Mouse (Mus musculus) right cerebral cortex, postnatal 10 days (tissue): ENCODE data around the gene Reep1.

Experiments used
- DNase-seq, 2 experiments: peaks; one replicate each; pipeline ENCODE4 v3.0.0; 2021; ENCODE audit warnings: low spot score in 2 of 2

Gene Reep1

GRCm38 (mm10) chr6:71780431-71780830 lies 73.1 kb downstream of the Reep1 start:
- peak in 1 of 2 experiments; percentile 47 for DNase-seq

- DNase-seq, result no peak
Measured at GRCm38 (mm10) chr6:71783165-71783564, 75.8 kb downstream of the Reep1 start.

- DNase-seq, result no peak
Measured at GRCm38 (mm10) chr6:71788348-71788747, 81.0 kb downstream of the Reep1 start.

GRCm38 (mm10) chr6:71791771-71792170 lies 84.4 kb downstream of the Reep1 start:
- DNase-seq, result no peak

- no peak for DNase-seq
Measured at GRCm38 (mm10) chr6:71799391-71799790, 92.0 kb downstream of the Reep1 start.

- DNase-seq, result no peak
Measured at GRCm38 (mm10) chr6:71801011-71801713, 93.8 kb downstream of the Reep1 start.

GRCm38 (mm10) chr6:71801714-71802094 lies 94.3 kb downstream of the Reep1 start:
- DNase-seq, result peak; percentile 56 to 70

- DNase-seq, result no peak
Measured at GRCm38 (mm10) chr6:71803609-71804008, 96.2 kb downstream of the Reep1 start.

GRCm38 (mm10) chr6:71804061-71804829 lies 96.9 kb downstream of the Reep1 start:
- peak; percentile 85 to 92 for DNase-seq

- DNase-seq, result no peak
Measured at GRCm38 (mm10) chr6:71806713-71807112, 99.4 kb downstream of the Reep1 start.

GRCm38 (mm10) chr6:71809890-71810289 lies 102.5 kb downstream of the Reep1 start:
- DNase-seq, result no peak

GRCm38 (mm10) chr6:71812820-71813219 lies 105.5 kb downstream of the Reep1 start:
- DNase-seq, result no peak

GRCm38 (mm10) chr6:71819764-71820292 lies 112.5 kb downstream of the Reep1 start:
- no peak for DNase-seq

GRCm38 (mm10) chr6:71823085-71823484 lies 115.7 kb downstream of the Reep1 start:
- DNase-seq, result no peak

- DNase-seq, result peak; percentile 93 to 95
Measured at GRCm38 (mm10) chr6:71823488-71823887, 116.1 kb downstream of the Reep1 start.

- DNase-seq, result no peak
Measured at GRCm38 (mm10) chr6:71823961-71824360, 116.6 kb downstream of the Reep1 start.

GRCm38 (mm10) chr6:71826869-71827268 lies 119.5 kb downstream of the Reep1 start, which contains the start of gene Mrpl35:
Gene Mrpl35 (minus strand): TSS chr6:71826969.
- no peak for DNase-seq

GRCm38 (mm10) chr6:71829768-71830167 lies 122.4 kb downstream of the Reep1 start:
- DNase-seq, result no peak

- DNase-seq, result peak; percentile 98
Measured at GRCm38 (mm10) chr6:71830690-71831580, 123.6 kb downstream of the Reep1 start, which contains the start of gene Immt. Gene Immt (plus strand): TSS chr6:71831331.

GRCm38 (mm10) chr6:71831581-71831960 lies 124.2 kb downstream of the Reep1 start:
- DNase-seq, result peak; percentile 98 to 99

- no peak for DNase-seq
Measured at GRCm38 (mm10) chr6:71836811-71837210, 129.4 kb downstream of the Reep1 start.

- no peak for DNase-seq
Measured at GRCm38 (mm10) chr6:71839815-71840214, 132.5 kb downstream of the Reep1 start.
